In the genomic region with DNA sequence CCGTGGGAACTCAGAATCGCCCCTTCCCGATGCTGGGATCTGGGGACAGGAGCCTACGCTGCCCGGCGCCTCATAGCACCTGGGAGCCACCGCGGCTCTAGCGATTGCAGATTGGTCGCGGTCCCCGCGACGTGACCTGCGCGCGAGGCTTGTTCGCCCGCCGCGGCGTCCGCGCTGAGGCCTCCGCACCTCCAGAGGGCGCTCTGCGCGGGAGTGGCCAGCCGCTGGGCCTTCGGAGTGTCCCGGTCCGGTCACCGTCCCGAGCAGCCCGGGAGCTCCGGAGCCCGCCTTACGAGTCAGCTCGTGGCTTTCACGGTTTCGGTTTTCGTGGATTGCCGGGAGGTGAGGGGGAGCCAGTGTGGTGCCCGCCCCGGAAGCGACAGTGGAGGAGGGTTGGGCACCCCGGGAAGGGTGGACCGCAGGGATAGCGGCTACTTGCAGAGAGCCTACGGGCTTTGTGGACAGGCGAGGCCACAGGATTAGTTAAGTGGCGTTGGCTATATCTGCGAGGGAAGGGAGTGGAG, we compare ENCODE assay signal across 8 mouse cellular contexts. TPM values are rescaled to one million over a fixed set of nuclear protein-coding genes. Genes with fewer than 3 reads are reported as not detected.
DNase-seq lines count a peak whose midpoint lies in the region; ATAC-seq and TF ChIP-seq lines count a peak whose summit lies in the region.

No protein-coding gene starts in this region.

- WGBS in embryonic facial prominence, embryonic 11.5 days: under 1% methylated on average over 53 of the region's 53 CpGs
- WGBS in heart, adult 2 months: under 1% methylated on average over 53 of the region's 53 CpGs
- WGBS in limb, embryonic 15.5 days: under 1% methylated on average over 53 of the region's 53 CpGs
- 0% methylated on average over 53 of the region's 53 CpGs for WGBS in midbrain, postnatal 0 days

- H3K9ac ChIP-seq in embryonic facial prominence, embryonic 11.5 days (replicated peaks; ENCODE audit: low read length): peak overlapping the region; percentile 75
- H3K9ac ChIP-seq in heart, adult 2 months (ENCODE audit: low read depth, low read length): peak overlapping the region; percentile 77
- H3K9ac ChIP-seq in limb, embryonic 15.5 days: peak overlapping the region; percentile 75
- peak overlapping the region; percentile 81 for H3K9ac ChIP-seq in midbrain, postnatal 0 days (replicated peaks; ENCODE audit: low read length, poor library complexity, severe bottlenecking)

- no peaks in the 10 kb centered on the region for H3K79me2 ChIP-seq in heart, adult 2 months (replicated peaks; ENCODE audit: control insufficient read depth, insufficient read depth, low read length)

- H3K27ac ChIP-seq in embryonic facial prominence, embryonic 11.5 days (replicated peaks; ENCODE audit: low read depth, low read length): peak overlapping the region; percentile 83
- peak overlapping the region; percentile 83 for H3K27ac ChIP-seq in heart, adult 2 months
- peak overlapping the region; percentile 95 for H3K27ac ChIP-seq in limb, embryonic 15.5 days
- peak overlapping the region; percentile 82 for H3K27ac ChIP-seq in midbrain, postnatal 0 days (ENCODE audit: low read depth, low read length)

- H3K4me3 ChIP-seq in embryonic facial prominence, embryonic 11.5 days (ENCODE audit: low read depth, low read length): peak overlapping the region; percentile 77
- H3K4me3 ChIP-seq in heart, adult 2 months: peak overlapping the region; percentile 65
- H3K4me3 ChIP-seq in limb, embryonic 15.5 days: peak overlapping the region; percentile 81
- H3K4me3 ChIP-seq in midbrain, postnatal 0 days (ENCODE audit: low read depth, low read length): peak overlapping the region; percentile 67

- H3K36me3 ChIP-seq in embryonic facial prominence, embryonic 11.5 days (replicated peaks; ENCODE audit: control insufficient read depth, insufficient read depth, low read depth, low read length): no peaks in the 10 kb centered on the region; the same call in 1 of the 2 replicates
- H3K36me3 ChIP-seq in heart, adult 2 months (ENCODE audit: control insufficient read depth, insufficient read depth, low read length): no peaks in the 10 kb centered on the region
- H3K36me3 ChIP-seq in limb, embryonic 15.5 days: peaks cover 33% of the 10 kb centered on the region
- peaks cover 11% of the 10 kb centered on the region; the same call in 1 of the 2 replicates for H3K36me3 ChIP-seq in midbrain, postnatal 0 days (ENCODE audit: insufficient read depth, low read length)

- TF ChIP-seq EP300 in heart, adult 2 months (IDR thresholded peaks at IDR 0.05; ENCODE audit: insufficient read depth, low read depth, low read length): 0 out of 2 replicates have a peak, but pooled peaks have one; percentile 35

- DNase-seq in layer of hippocampus, adult 11-12 months (ENCODE audit: low spot score): peak; percentile 90
- no peak for DNase-seq in layer of hippocampus, adult 9-10 months (ENCODE audit: low spot score)
- peak; percentile 90 for DNase-seq in embryonic facial prominence, embryonic 11.5 days (ENCODE audit: low spot score)
- peak; percentile 95 to 98 for DNase-seq in heart, adult 2 months
- peak; percentile 89 to 92 for DNase-seq in kidney, adult 8-10 months
- DNase-seq in midbrain, postnatal 0 days (ENCODE audit: low spot score): peak; percentile 89
- peak; percentile 92 to 97 for DNase-seq in spleen, postnatal 10 days (ENCODE audit: low spot score in 2 of 2)

- intact Hi-C loops in heart, adult 2 months (cut with DNase I): loop anchor here (1.0 kb wide), 2 partner anchors 18 to 32 kb away; a partner anchor contains a TSS

- no peaks in the 10 kb centered on the region for H3K9me3 ChIP-seq in embryonic facial prominence, embryonic 11.5 days (replicated peaks; ENCODE audit: control insufficient read depth, low read length)
- no peaks in the 10 kb centered on the region for H3K9me3 ChIP-seq in limb, embryonic 15.5 days
- H3K9me3 ChIP-seq in midbrain, postnatal 0 days (ENCODE audit: low read length): no peaks in the 10 kb centered on the region

- H3K27me3 ChIP-seq in embryonic facial prominence, embryonic 11.5 days (ENCODE audit: control insufficient read depth, insufficient read depth, low read length): no peaks in the 10 kb centered on the region
- H3K27me3 ChIP-seq in heart, adult 2 months (ENCODE audit: control insufficient read depth, insufficient read depth, low read length): no peaks in the 10 kb centered on the region
- H3K27me3 ChIP-seq in limb, embryonic 15.5 days: 0 out of 2 replicates have a peak, but pooled peaks cover 6% of the 10 kb centered on the region
- H3K27me3 ChIP-seq in midbrain, postnatal 0 days (ENCODE audit: insufficient read depth, low read length): no peaks in the 10 kb centered on the region

- peaks cover 3% of the 10 kb centered on the region for H3K4me1 ChIP-seq in embryonic facial prominence, embryonic 11.5 days (ENCODE audit: control insufficient read depth, insufficient read depth, low read length)
- peaks cover 1% of the 10 kb centered on the region; the same call in 1 of the 2 replicates for H3K4me1 ChIP-seq in heart, adult 2 months (ENCODE audit: control insufficient read depth, insufficient read depth, low read length)
- H3K4me1 ChIP-seq in limb, embryonic 15.5 days: peaks cover 27% of the 10 kb centered on the region
- peaks cover 10% of the 10 kb centered on the region; the same call in 1 of the 2 replicates for H3K4me1 ChIP-seq in midbrain, postnatal 0 days (ENCODE audit: insufficient read depth, low read length)

- H3K4me2 ChIP-seq in embryonic facial prominence, embryonic 11.5 days (ENCODE audit: low read depth, low read length): peak overlapping the region; percentile 75
- peak overlapping the region; percentile 82 for H3K4me2 ChIP-seq in limb, embryonic 15.5 days
- H3K4me2 ChIP-seq in midbrain, postnatal 0 days (ENCODE audit: low read depth, low read length, poor library complexity, severe bottlenecking): peak overlapping the region; percentile 70

- ATAC-seq in embryonic facial prominence, embryonic 11.5 days (replicated peaks; ENCODE audit: insufficient number of reproducible peaks, low FRiP score, low TSS enrichment, low read depth): peak; percentile 73
- peak; percentile 77 for ATAC-seq in limb, embryonic 15.5 days (ENCODE audit: insufficient number of reproducible peaks, low FRiP score, low TSS enrichment, low read depth)
- ATAC-seq in midbrain, postnatal 0 days (ENCODE audit: low FRiP score): peak; percentile 79

- TF ChIP-seq CTCF in heart, adult 2 months (IDR thresholded peaks at IDR 0.05): no peak
- peak; percentile 93 for TF ChIP-seq CTCF in midbrain, postnatal 0 days (IDR thresholded peaks at IDR 0.05)

- peak; percentile 76 for TF ChIP-seq POLR2A in heart, adult 2 months (IDR thresholded peaks at IDR 0.05; ENCODE audit: insufficient read depth, low read depth, low read length)

RNA-seq across cellular contexts. Expression of a gene that starts 9.7 kb away (rescaled TPM):
- 31.0 and 35.3 TPM in 2 replicates for polyA plus RNA-seq in embryonic facial prominence, embryonic 11.5 days (2014; fragmentation: Nextera tagmentation; extraction: Ambion mirVana)
- 1 to 10 TPM; 4.0 to 5.5 TPM for total RNA-seq in heart, adult 2 months (2021)
- polyA plus RNA-seq in heart, adult 2 months (2012; rRNA removed): 20.4 and 23.1 TPM in 2 replicates
- polyA plus RNA-seq in limb, embryonic 15.5 days (2015; fragmentation: Nextera tagmentation; extraction: Ambion mirVana): 20.5 and 26.6 TPM in 2 replicates
- 170 and 186 TPM in 2 replicates for total RNA-seq in midbrain, postnatal 0 days (2014; rRNA removed)
- polyA plus RNA-seq in midbrain, postnatal 0 days (2015; fragmentation: Nextera tagmentation; extraction: Ambion mirVana): 105 and 107 TPM in 2 replicates

RNA-seq across cellular contexts. Expression of a gene that starts 10.8 kb away (rescaled TPM):
- polyA plus RNA-seq in embryonic facial prominence, embryonic 11.5 days (2014; fragmentation: Nextera tagmentation; extraction: Ambion mirVana): 41.1 and 46.0 TPM in 2 replicates
- total RNA-seq in heart, adult 2 months (2021): 10 to 100 TPM; 26.7 to 29.5 TPM
- polyA plus RNA-seq in heart, adult 2 months (2012; rRNA removed): 117 and 128 TPM in 2 replicates
- 42.7 and 46.2 TPM in 2 replicates for polyA plus RNA-seq in limb, embryonic 15.5 days (2015; fragmentation: Nextera tagmentation; extraction: Ambion mirVana)
- 63.7 and 81.8 TPM in 2 replicates for total RNA-seq in midbrain, postnatal 0 days (2014; rRNA removed)
- 47.3 and 48.8 TPM in 2 replicates for polyA plus RNA-seq in midbrain, postnatal 0 days (2015; fragmentation: Nextera tagmentation; extraction: Ambion mirVana)

RNA-seq across cellular contexts. Expression of a gene that starts 18.9 kb away (rescaled TPM):
- polyA plus RNA-seq in embryonic facial prominence, embryonic 11.5 days (2014; fragmentation: Nextera tagmentation; extraction: Ambion mirVana): 41.3 and 41.5 TPM in 2 replicates
- 10 to 100 TPM; 39.6 to 44.8 TPM for total RNA-seq in heart, adult 2 months (2021)
- polyA plus RNA-seq in heart, adult 2 months (2012; rRNA removed): 129 and 132 TPM in 2 replicates
- polyA plus RNA-seq in limb, embryonic 15.5 days (2015; fragmentation: Nextera tagmentation; extraction: Ambion mirVana): 58.0 and 67.7 TPM in 2 replicates
- 336 and 450 TPM in 2 replicates for total RNA-seq in midbrain, postnatal 0 days (2014; rRNA removed)
- 198 and 224 TPM in 2 replicates for polyA plus RNA-seq in midbrain, postnatal 0 days (2015; fragmentation: Nextera tagmentation; extraction: Ambion mirVana)

RNA-seq across cellular contexts. Expression of a gene that starts 25.2 kb away (rescaled TPM):
- 0.95 and 1.2 TPM in 2 replicates for polyA plus RNA-seq in embryonic facial prominence, embryonic 11.5 days (2014; fragmentation: Nextera tagmentation; extraction: Ambion mirVana)
- total RNA-seq in heart, adult 2 months (2021): 1 to 10 TPM; 4.1 to 6.9 TPM
- 6.6 and 11.3 TPM in 2 replicates for polyA plus RNA-seq in heart, adult 2 months (2012; rRNA removed)
- polyA plus RNA-seq in limb, embryonic 15.5 days (2015; fragmentation: Nextera tagmentation; extraction: Ambion mirVana): 3.2 and 3.9 TPM in 2 replicates
- total RNA-seq in midbrain, postnatal 0 days (2014; rRNA removed): 0.57 TPM in 1 of 2 replicates, not detected in the other
- 0.35 and 0.44 TPM in 2 replicates for polyA plus RNA-seq in midbrain, postnatal 0 days (2015; fragmentation: Nextera tagmentation; extraction: Ambion mirVana)

RNA-seq across cellular contexts. Expression of a gene that starts 32.8 kb away (rescaled TPM):
- polyA plus RNA-seq in embryonic facial prominence, embryonic 11.5 days (2014; fragmentation: Nextera tagmentation; extraction: Ambion mirVana): 31.7 and 33.0 TPM in 2 replicates
- total RNA-seq in heart, adult 2 months (2021): 10 to 100 TPM; 58.6 to 68.2 TPM
- polyA plus RNA-seq in heart, adult 2 months (2012; rRNA removed): 68.8 and 98.5 TPM in 2 replicates
- 24.9 and 26.0 TPM in 2 replicates for polyA plus RNA-seq in limb, embryonic 15.5 days (2015; fragmentation: Nextera tagmentation; extraction: Ambion mirVana)
- total RNA-seq in midbrain, postnatal 0 days (2014; rRNA removed): 33.3 and 41.1 TPM in 2 replicates
- polyA plus RNA-seq in midbrain, postnatal 0 days (2015; fragmentation: Nextera tagmentation; extraction: Ambion mirVana): 56.2 and 62.3 TPM in 2 replicates
